Comparison of ENCODE assay signal across 8 mouse cellular contexts in the genomic region with DNA sequence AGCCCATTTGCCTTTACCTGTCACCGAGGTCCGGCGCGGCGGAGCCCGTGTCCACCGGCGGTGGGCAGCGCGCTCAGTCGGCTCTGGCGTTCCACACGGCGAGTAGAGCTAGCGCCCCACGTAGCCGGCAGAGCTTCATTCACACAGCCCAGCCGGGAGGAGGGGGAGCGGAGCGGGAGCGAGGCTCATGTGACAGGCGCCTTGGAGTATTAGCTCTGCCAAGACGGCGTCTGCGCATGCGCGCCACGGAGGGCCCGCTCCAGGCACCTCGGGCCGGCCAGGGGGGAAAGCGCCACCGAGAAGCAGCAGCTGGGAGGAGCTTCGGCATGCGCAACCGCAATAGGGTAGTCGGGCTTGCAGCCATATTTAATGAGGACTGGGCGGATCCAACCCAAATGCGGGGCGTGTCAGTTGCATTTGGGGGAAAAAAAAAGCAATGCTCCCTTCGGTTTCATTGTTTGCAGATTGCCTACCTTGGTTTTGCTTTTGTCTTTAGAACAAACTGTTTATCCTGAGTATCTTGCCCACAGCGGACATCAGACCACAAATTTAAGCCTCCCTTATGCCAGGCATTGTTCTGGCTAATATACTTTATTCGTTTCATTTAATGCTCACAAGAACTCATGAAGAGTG. TPM values are rescaled to one million over a fixed set of nuclear protein-coding genes. Genes with fewer than 3 reads are reported as not detected.
DNase-seq lines count a peak whose midpoint lies in the region; ATAC-seq and TF ChIP-seq lines count a peak whose summit lies in the region.

A gene (minus strand): TSS at position 270 of the 633 bp plus-strand sequence.

- H3K4me3 ChIP-seq in C2C12 (ENCODE audit: insufficient read depth, poor library complexity, severe bottlenecking) = peak within 1 kb of the TSS; percentile 46
- H3K4me3 ChIP-seq in erythroblast, embryonic 14.5 days (replicated peaks) = peak within 1 kb of the TSS; percentile 82
- H3K4me3 ChIP-seq in heart, embryonic 12.5 days = peak within 1 kb of the TSS; percentile 77
- peak within 1 kb of the TSS; percentile 45 for H3K4me3 ChIP-seq in kidney, postnatal 0 days (replicated peaks; ENCODE audit: low read depth, low read length)
- H3K4me3 ChIP-seq in liver, embryonic 11.5 days (ENCODE audit: low read depth, low read length) = peak within 1 kb of the TSS; percentile 68
- peak within 1 kb of the TSS; percentile 56 for H3K4me3 ChIP-seq in stomach, embryonic 14.5 days (ENCODE audit: low read depth, low read length)

- H3ac ChIP-seq in C2C12 (ENCODE audit: control insufficient read depth, insufficient read length, low read depth) = peak within 1 kb of the TSS; percentile 71

- TF ChIP-seq POLR2A in brain, embryonic 14.5 days (IDR thresholded peaks at IDR 0.05; ENCODE audit: borderline replicate concordance, extremely low read depth, insufficient read depth, insufficient read length, poor library complexity, severe bottlenecking) = peak; percentile 63; the same call in 1 of the 2 replicates

- peaks cover 5% of the 10 kb centered on the region; the same call in 1 of the 2 replicates for H3K9me3 ChIP-seq in erythroblast, embryonic 14.5 days (ENCODE audit: control insufficient read depth, low read length)
- H3K9me3 ChIP-seq in heart, embryonic 12.5 days (replicated peaks) = no peaks in the 10 kb centered on the region
- no peaks in the 10 kb centered on the region for H3K9me3 ChIP-seq in kidney, postnatal 0 days (replicated peaks; ENCODE audit: low read length)
- no peaks in the 10 kb centered on the region for H3K9me3 ChIP-seq in liver, embryonic 11.5 days (ENCODE audit: control insufficient read depth, low read length)
- no peaks in the 10 kb centered on the region for H3K9me3 ChIP-seq in stomach, embryonic 14.5 days (ENCODE audit: control insufficient read depth, low read depth, low read length)

- H3K27me3 ChIP-seq in C2C12 (ENCODE audit: control insufficient read depth, insufficient read depth, insufficient read length) = no peaks in the 10 kb centered on the region
- H3K27me3 ChIP-seq in erythroblast, embryonic 14.5 days (ENCODE audit: control insufficient read depth) = no peaks in the 10 kb centered on the region; the same call in 1 of the 2 replicates
- H3K27me3 ChIP-seq in heart, embryonic 12.5 days (replicated peaks) = no peaks in the 10 kb centered on the region
- H3K27me3 ChIP-seq in kidney, postnatal 0 days (ENCODE audit: insufficient read depth, low read length) = no peaks in the 10 kb centered on the region
- no peaks in the 10 kb centered on the region; the same call in 1 of the 2 replicates for H3K27me3 ChIP-seq in liver, embryonic 11.5 days (replicated peaks; ENCODE audit: control insufficient read depth, insufficient read depth, low read length)
- H3K27me3 ChIP-seq in stomach, embryonic 14.5 days (ENCODE audit: control insufficient read depth, insufficient read depth, low read length) = no peaks in the 10 kb centered on the region

- H3K79me3 ChIP-seq in C2C12 (ENCODE audit: low read depth) = peaks cover 10% of the 10 kb centered on the region

- peak; percentile 99 for DNase-seq in brain, embryonic 14.5 days (ENCODE audit: low read depth)
- peak; percentile 95 for DNase-seq in kidney, postnatal 0 days (ENCODE audit: low spot score)
- peak; percentile 87 for DNase-seq in liver, embryonic 11.5 days (ENCODE audit: low spot score)
- peak; percentile 93 for DNase-seq in naive thymus-derived CD4-positive, alpha-beta T cell, adult 2 months (ENCODE audit: low read depth)

- no peak for TF ChIP-seq CTCF in C2C12 (IDR thresholded peaks at IDR 0.05; ENCODE audit: control insufficient read depth, insufficient read depth, insufficient read length)
- TF ChIP-seq CTCF in brain, embryonic 14.5 days (IDR thresholded peaks at IDR 0.05; ENCODE audit: borderline replicate concordance, extremely low read depth, insufficient read depth, insufficient read length) = no peak
- TF ChIP-seq CTCF in kidney, postnatal 0 days (IDR thresholded peaks at IDR 0.05; ENCODE audit: low read depth) = no peak; the same call in 1 of the 2 replicates

- 15% methylated on average over 43 of the region's 43 CpGs for WGBS in heart, embryonic 12.5 days
- 21% methylated on average over 42 of the region's 43 CpGs for WGBS in kidney, postnatal 0 days
- 14% methylated on average over 42 of the region's 43 CpGs for WGBS in liver, embryonic 11.5 days
- 16% methylated on average over 43 of the region's 43 CpGs for WGBS in stomach, embryonic 14.5 days

- H3K36me3 ChIP-seq in C2C12 (ENCODE audit: control insufficient read depth, insufficient read depth) = peaks cover 5% of the 10 kb centered on the region
- no peaks in the 10 kb centered on the region for H3K36me3 ChIP-seq in erythroblast, embryonic 14.5 days (ENCODE audit: control insufficient read depth)
- no peaks in the 10 kb centered on the region for H3K36me3 ChIP-seq in heart, embryonic 12.5 days
- H3K36me3 ChIP-seq in kidney, postnatal 0 days (ENCODE audit: insufficient read depth, low read length) = no peaks in the 10 kb centered on the region
- H3K36me3 ChIP-seq in liver, embryonic 11.5 days (ENCODE audit: control insufficient read depth, insufficient read depth, low read length) = no peaks in the 10 kb centered on the region
- no peaks in the 10 kb centered on the region for H3K36me3 ChIP-seq in stomach, embryonic 14.5 days (ENCODE audit: control insufficient read depth, insufficient read depth, low read length)

- peak within 1 kb of the TSS; percentile 89 for H3K9ac ChIP-seq in heart, embryonic 12.5 days
- peak within 1 kb of the TSS; percentile 52 for H3K9ac ChIP-seq in kidney, postnatal 0 days (ENCODE audit: low read depth, low read length)
- peak within 1 kb of the TSS; percentile 74 for H3K9ac ChIP-seq in liver, embryonic 11.5 days (ENCODE audit: low read depth, low read length)
- H3K9ac ChIP-seq in stomach, embryonic 14.5 days (replicated peaks; ENCODE audit: low read depth, low read length) = peak within 1 kb of the TSS; percentile 53

- H3K27ac ChIP-seq in heart, embryonic 12.5 days (ENCODE audit: poor library complexity, severe bottlenecking) = peak within 1 kb of the TSS; percentile 90
- peak within 1 kb of the TSS; percentile 84 for H3K27ac ChIP-seq in kidney, postnatal 0 days
- peak within 1 kb of the TSS; percentile 44; the same call in 1 of the 2 replicates for H3K27ac ChIP-seq in liver, embryonic 11.5 days (ENCODE audit: low read depth, low read length)
- H3K27ac ChIP-seq in stomach, embryonic 14.5 days (ENCODE audit: low read length) = peak within 1 kb of the TSS; percentile 89

- ATAC-seq in heart, embryonic 12.5 days (ENCODE audit: insufficient number of reproducible peaks, low FRiP score) = peak; percentile 98
- peak; percentile 99 for ATAC-seq in kidney, postnatal 0 days (replicated peaks; ENCODE audit: low FRiP score, low read depth)
- peak; percentile 94 for ATAC-seq in liver, embryonic 11.5 days (replicated peaks; ENCODE audit: low FRiP score)
- peak; percentile 97 for ATAC-seq in stomach, embryonic 14.5 days (ENCODE audit: insufficient number of reproducible peaks, insufficient read depth, low FRiP score, low read depth)

- H3K79me2 ChIP-seq in C2C12 (ENCODE audit: control insufficient read depth, insufficient read depth) = peaks cover 38% of the 10 kb centered on the region

- H3K4me2 ChIP-seq in heart, embryonic 12.5 days = peak within 1 kb of the TSS; percentile 63
- peak within 1 kb of the TSS; percentile 68 for H3K4me2 ChIP-seq in kidney, postnatal 0 days (ENCODE audit: low read length)
- H3K4me2 ChIP-seq in liver, embryonic 11.5 days = peak within 1 kb of the TSS; percentile 73
- peak within 1 kb of the TSS; percentile 45 for H3K4me2 ChIP-seq in stomach, embryonic 14.5 days (replicated peaks; ENCODE audit: low read depth, low read length)

- H3K4me1 ChIP-seq in erythroblast, embryonic 14.5 days (ENCODE audit: control insufficient read depth) = peaks cover 16% of the 10 kb centered on the region
- peaks cover 16% of the 10 kb centered on the region; the same call in 1 of the 2 replicates for H3K4me1 ChIP-seq in heart, embryonic 12.5 days (replicated peaks)
- H3K4me1 ChIP-seq in kidney, postnatal 0 days (replicated peaks; ENCODE audit: insufficient read depth, low read length) = no peaks in the 10 kb centered on the region
- 0 out of 2 replicates have a peak, but pooled peaks cover 2% of the 10 kb centered on the region for H3K4me1 ChIP-seq in liver, embryonic 11.5 days (replicated peaks; ENCODE audit: control insufficient read depth, insufficient read depth, low read length)
- no peaks in the 10 kb centered on the region for H3K4me1 ChIP-seq in stomach, embryonic 14.5 days (ENCODE audit: control insufficient read depth, insufficient read depth, low read length)

TF ChIP-seq in C2C12, 6 proteins besides CTCF, POLR2A, EP300 and RAD21:
- TF ChIP-seq FOSL1 (IDR thresholded peaks at IDR 0.05; ENCODE audit: insufficient read depth, low read length, poor library complexity, severe bottlenecking) (no peak), MYOD1 (IDR thresholded peaks at IDR 0.05; ENCODE audit: control insufficient read depth, insufficient read length, low read depth) (no peak), USF1 (IDR thresholded peaks at IDR 0.05; ENCODE audit: low read depth) (peak; percentile 32)

RNA-seq across cellular contexts. Expression of the gene that starts here (rescaled TPM):
- 14.8 TPM for polyA plus RNA-seq in C2C12 (2012; fragmentation: generic; extraction: Trizol)
- polyA plus RNA-seq in brain, embryonic 14.5 days (2012; rRNA removed) = 9.1 and 13.2 TPM in 2 replicates
- polyA plus RNA-seq in erythroblast, embryonic 14.5 days (2012) = 0.01 and 0.05 TPM in 2 replicates
- polyA plus RNA-seq in heart, embryonic 12.5 days (2016; fragmentation: Nextera tagmentation; extraction: Ambion mirVana) = 35.7 and 37.1 TPM in 2 replicates
- 12.5 and 13.7 TPM in 2 replicates for polyA plus RNA-seq in kidney, postnatal 0 days (2015; fragmentation: Nextera tagmentation; extraction: Ambion mirVana)
- polyA plus RNA-seq in liver, embryonic 11.5 days (2014; fragmentation: Nextera tagmentation; extraction: Ambion mirVana) = 10.3 and 11.3 TPM in 2 replicates
- 17.8 and 18.1 TPM in 2 replicates for polyA plus RNA-seq in stomach, embryonic 14.5 days (2014; fragmentation: Nextera tagmentation; extraction: Ambion mirVana)

Comparison
In these comparisons a context has a peak if more than half of its experiments do, and no peak if none do; other contexts are left out.
1. Peak in every context shown above with its lines: DNase-seq, ATAC-seq, H3K4me3 ChIP-seq and H3K27ac ChIP-seq.